8 mouse cellular contexts compared by ENCODE assay signal in genomic region chr5:129787818-129788593, GRCm38 (mm10). TPM values are rescaled to one million over a fixed set of nuclear protein-coding genes. Genes with fewer than 3 reads are reported as not detected.
DNase-seq lines count a peak whose midpoint lies in the region; ATAC-seq and TF ChIP-seq lines count a peak whose summit lies in the region.

No protein-coding gene starts in this region.

- H3K4me1 ChIP-seq in testis, adult 2 months (ENCODE audit: control insufficient read depth, insufficient read depth, low read length), result peaks cover 2% of the 10 kb centered on the region
- peaks cover 56% of the 10 kb centered on the region for H3K4me1 ChIP-seq in liver, embryonic 12.5 days

- 9% methylated on average over 11 of the region's 11 CpGs for WGBS in liver, embryonic 12.5 days (ENCODE audit: insufficient replicate concordance)

- H3K9me3 ChIP-seq in liver, embryonic 12.5 days (replicated peaks), result no peaks in the 10 kb centered on the region

- peak overlapping the region; percentile 92 for H3K9ac ChIP-seq in liver, embryonic 12.5 days

- DNase-seq in gastrocnemius, adult 2 months, result no peak
- DNase-seq in gastrocnemius, postnatal 10 days, result no peak
- DNase-seq in testis, postnatal 14 days (ENCODE audit: low spot score), result no peak
- no peak for DNase-seq in adrenal gland, postnatal 25 days

- H3K36me3 ChIP-seq in testis, adult 2 months (ENCODE audit: control insufficient read depth, insufficient read depth, low read length), result peaks cover 3% of the 10 kb centered on the region
- peaks cover 47% of the 10 kb centered on the region for H3K36me3 ChIP-seq in liver, embryonic 12.5 days

- peak overlapping the region; percentile 99 for H3K4me3 ChIP-seq in gastrocnemius, adult 2 months
- H3K4me3 ChIP-seq in testis, adult 2 months (ENCODE audit: control insufficient read depth, low read depth, low read length), result peak overlapping the region; percentile 99
- peak overlapping the region; percentile 92 for H3K4me3 ChIP-seq in liver, embryonic 12.5 days

- H3K4me2 ChIP-seq in liver, embryonic 12.5 days, result peak overlapping the region; percentile 82

- ATAC-seq in liver, embryonic 12.5 days, result no peak
- no peak for ATAC-seq in frontal cortex, adult (ENCODE audit: low TSS enrichment)
- no peak for ATAC-seq in granulocyte monocyte progenitor cell, adult 5-6 weeks (replicated peaks; ENCODE audit: poor library complexity, severe bottlenecking)

- no peaks in the 10 kb centered on the region for H3K27me3 ChIP-seq in testis, adult 2 months (ENCODE audit: control insufficient read depth, insufficient read depth, low read length)
- no peaks in the 10 kb centered on the region for H3K27me3 ChIP-seq in liver, embryonic 12.5 days (replicated peaks)

- TF ChIP-seq POLR2A in testis, adult 2 months (IDR thresholded peaks at IDR 0.05; ENCODE audit: control insufficient read depth, low read depth, low read length), result no peak

- peak overlapping the region; percentile 100 for H3K27ac ChIP-seq in gastrocnemius, adult 2 months
- peak overlapping the region; percentile 96; the same call in 1 of the 2 replicates for H3K27ac ChIP-seq in testis, adult 2 months (ENCODE audit: control insufficient read depth, insufficient read depth, low read depth, low read length)
- H3K27ac ChIP-seq in liver, embryonic 12.5 days, result peak overlapping the region; percentile 99

- intact Hi-C loops in gastrocnemius, adult 2 months (cut with DNase I), result no loop called here

- no peak for TF ChIP-seq CTCF in gastrocnemius, adult 2 months (IDR thresholded peaks at IDR 0.05)
- no peak for TF ChIP-seq CTCF in testis, adult 2 months (IDR thresholded peaks at IDR 0.05; ENCODE audit: control insufficient read depth, insufficient read depth, insufficient replicate concordance, low read depth, low read length)

RNA-seq across cellular contexts. Expression of gene Psph, which starts 0.8 kb away (rescaled TPM):
- 10 to 100 TPM; 13.0 to 15.4 TPM for total RNA-seq in gastrocnemius, adult 2 months (2021)
- 10 to 100 TPM; 15.9 to 18.2 TPM for total RNA-seq in gastrocnemius, postnatal 10 days (2021)
- 14.3 and 20.9 TPM in 2 replicates for polyA plus RNA-seq in testis, adult 2 months (2012; rRNA removed)
- 88.0 and 88.7 TPM in 2 replicates for polyA plus RNA-seq in liver, embryonic 12.5 days (2016; fragmentation: Nextera tagmentation; extraction: Ambion mirVana)
- 18.9 and 20.5 TPM in 2 replicates for total RNA-seq in adrenal gland, postnatal 25 days (2021)
- total RNA-seq in granulocyte monocyte progenitor cell, adult 5-6 weeks (2014; fragmentation: Nextera tagmentation), result 23.5 and 34.6 TPM in 2 replicates
- 20.5 and 21.4 TPM in 2 replicates for total RNA-seq in granulocyte monocyte progenitor cell, adult 5-6 weeks (2017)

RNA-seq across cellular contexts. Expression of gene Sumf2, which starts 58.8 kb away (rescaled TPM):
- 10 to 100 TPM in 1 of 2 experiments, 1 to 10 TPM in 1; 6.5 to 11.0 TPM for total RNA-seq in gastrocnemius, adult 2 months (2021)
- 10 to 100 TPM in 1 of 2 experiments, 1 to 10 TPM in 1; 9.8 to 13.5 TPM for total RNA-seq in gastrocnemius, postnatal 10 days (2021)
- polyA plus RNA-seq in testis, adult 2 months (2012; rRNA removed), result 3.9 and 5.2 TPM in 2 replicates
- polyA plus RNA-seq in liver, embryonic 12.5 days (2016; fragmentation: Nextera tagmentation; extraction: Ambion mirVana), result 34.1 and 36.2 TPM in 2 replicates
- 45.5 and 58.2 TPM in 2 replicates for total RNA-seq in adrenal gland, postnatal 25 days (2021)
- 17.1 and 31.7 TPM in 2 replicates for total RNA-seq in granulocyte monocyte progenitor cell, adult 5-6 weeks (2014; fragmentation: Nextera tagmentation)
- total RNA-seq in granulocyte monocyte progenitor cell, adult 5-6 weeks (2017), result 22.6 and 24.5 TPM in 2 replicates
